Mouse (Mus musculus) midbrain, embryonic 15.5 days (tissue): Measurements from ENCODE around the gene Parg. TPM values are rescaled to one million over a fixed set of nuclear protein-coding genes. Genes with fewer than 3 reads are reported as not detected.
A peak's percentile ranks its signal among the peaks of the same experiment; 100 is the strongest.
"Not testable (repeated sequence)": the region's sequence is repeated elsewhere in the genome, so short reads cannot be mapped to it uniquely, and the experiment has no call there.

ENCODE experiments used
- ATAC-seq: fragments of 200-750 bp; cut with Nextera tagmentation; replicated peaks from 2 replicates; pipeline ENCODE4 v1.8.0; 2017; ENCODE audit warnings: moderate TSS enrichment
- H3K27ac ChIP-seq: fragments of 300-500 bp; sonication (generic); 2 replicates; pipeline ENCODE4 v1.5.1; 2015; ENCODE audit warnings: mild to moderate bottlenecking, inconsistent platforms
- H3K27me3 ChIP-seq: fragments of 300-500 bp; sonication (generic); replicated peaks from 2 replicates; pipeline ENCODE4 v1.6.1; 2015; ENCODE audit warnings: inconsistent platforms
- H3K36me3 ChIP-seq: fragments of 300-500 bp; sonication (generic); replicated peaks from 2 replicates; pipeline ENCODE4 v1.6.1; 2015; ENCODE audit warnings: inconsistent platforms
- H3K4me1 ChIP-seq: fragments of 300-500 bp; sonication (generic); 2 replicates; pipeline ENCODE4 v1.6.1; 2015; ENCODE audit warnings: inconsistent platforms
- H3K4me2 ChIP-seq: fragments of 300-500 bp; sonication (generic); 2 replicates; pipeline ENCODE4 v1.6.1; 2015; ENCODE audit warnings: inconsistent platforms, mild to moderate bottlenecking, moderate library complexity
- H3K4me3 ChIP-seq: fragments of 300-500 bp; sonication (generic); 2 replicates; pipeline ENCODE4 v1.5.1; 2015; ENCODE audit warnings: mild to moderate bottlenecking, inconsistent platforms
- H3K9ac ChIP-seq: fragments of 300-500 bp; sonication (generic); 2 replicates; pipeline ENCODE4 v1.6.1; 2015; ENCODE audit warnings: mild to moderate bottlenecking, inconsistent platforms
- H3K9me3 ChIP-seq: fragments of 300-500 bp; sonication (generic); 2 replicates; pipeline ENCODE4 v1.6.1; 2016; ENCODE audit warnings: inconsistent platforms
- WGBS: fragments of 180-500 bp; shearing (Covaris S2); methylation state at CpG from one replicate; pipeline ENCODE4 v1.1.7; 2015; ENCODE audit warnings: mixed read lengths; 5-methylcytosine and 5-hydroxymethylcytosine counted together
- polyA plus RNA-seq: library from polyadenylated mRNA; unstranded; fragments of >200 nt; fragmentation: Nextera tagmentation; extraction: Ambion mirVana; gene quantifications from 2 replicates; pipeline ENCODE4 v1.2.1, GENCODE M21; 2015

Gene Parg
- polyA plus RNA-seq, 1 experiment from 2014 or later = 35.8 TPM

DNA sequence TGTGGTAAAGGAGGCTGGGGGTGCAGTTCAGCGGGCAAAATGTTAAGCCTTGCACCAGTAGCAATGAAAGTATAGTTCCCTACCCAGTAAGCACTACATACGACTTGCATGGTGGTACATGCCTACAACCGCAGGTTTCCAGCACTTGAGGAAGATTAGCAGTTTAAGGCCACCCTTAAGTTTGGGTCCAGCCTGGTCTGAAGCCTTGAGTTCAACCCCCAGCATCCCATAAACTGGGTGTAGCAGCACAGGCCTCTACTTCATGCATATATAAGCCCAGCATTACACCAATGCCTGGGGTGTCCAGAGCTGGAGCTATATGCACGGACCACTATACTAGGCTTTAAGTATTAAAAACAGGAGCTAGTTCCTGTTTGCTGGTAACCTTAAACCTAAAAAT lies 17.9 kb upstream of the Parg start:
- WGBS = 93% methylated on average over 4 of the region's 4 CpGs
- Histone ChIP-seq H3K4me2 (no peak overlapping the region), H3K4me3 (no peak overlapping the region), H3K4me1 (no peaks in the 10 kb centered on the region), H3K36me3 (peaks cover 63% of the 10 kb centered on the region), H3K9ac (no peak overlapping the region), H3K9me3 (no peaks in the 10 kb centered on the region), H3K27me3 (no peaks in the 10 kb centered on the region), H3K27ac (no peak overlapping the region)
- no peak for ATAC-seq

DNA sequence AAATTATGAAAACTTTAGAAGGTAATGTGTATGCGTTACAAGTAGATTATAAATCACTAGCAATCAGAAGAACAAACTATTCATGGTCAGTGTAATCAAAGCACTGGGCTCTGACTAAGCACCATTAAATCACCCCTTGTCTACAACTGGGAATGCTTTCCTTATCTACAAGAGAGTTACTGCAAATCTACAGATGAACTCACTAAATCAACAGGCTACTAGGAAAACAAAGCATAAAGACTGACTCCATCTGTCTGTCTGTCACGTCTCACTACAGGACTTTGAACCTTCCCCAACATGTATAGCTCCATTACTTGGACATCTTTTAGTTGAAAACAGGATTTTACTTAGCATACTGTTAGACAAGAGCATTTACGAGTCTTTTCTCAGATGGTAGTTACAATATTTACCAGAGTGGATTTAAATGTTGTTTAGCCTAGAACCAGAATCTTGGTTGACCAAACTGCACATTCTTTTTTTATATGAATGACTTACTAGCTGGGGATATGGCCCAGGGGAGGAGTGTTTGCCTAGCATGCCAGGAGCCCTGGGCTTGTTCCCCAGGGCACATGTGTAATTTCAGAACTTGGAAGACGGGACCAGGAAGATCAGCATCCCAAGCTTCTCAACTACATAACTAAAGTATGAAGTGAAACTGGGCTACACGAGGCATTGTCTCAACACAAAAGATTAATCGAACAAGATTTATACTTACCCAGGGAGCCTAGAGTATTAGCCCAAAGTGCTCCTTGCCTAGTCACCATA lies 10.9 kb upstream of the Parg start:
- Histone ChIP-seq H3K4me2 (no peak overlapping the region), H3K27ac (no peak overlapping the region), H3K36me3 (peaks cover 47% of the 10 kb centered on the region), H3K27me3 (no peaks in the 10 kb centered on the region), H3K4me3 (no peak overlapping the region), H3K4me1 (no peaks in the 10 kb centered on the region), H3K9ac (no peak overlapping the region), H3K9me3 (no peaks in the 10 kb centered on the region)
- ATAC-seq = no peak
- 94% methylated on average over 6 of the region's 6 CpGs for WGBS

DNA sequence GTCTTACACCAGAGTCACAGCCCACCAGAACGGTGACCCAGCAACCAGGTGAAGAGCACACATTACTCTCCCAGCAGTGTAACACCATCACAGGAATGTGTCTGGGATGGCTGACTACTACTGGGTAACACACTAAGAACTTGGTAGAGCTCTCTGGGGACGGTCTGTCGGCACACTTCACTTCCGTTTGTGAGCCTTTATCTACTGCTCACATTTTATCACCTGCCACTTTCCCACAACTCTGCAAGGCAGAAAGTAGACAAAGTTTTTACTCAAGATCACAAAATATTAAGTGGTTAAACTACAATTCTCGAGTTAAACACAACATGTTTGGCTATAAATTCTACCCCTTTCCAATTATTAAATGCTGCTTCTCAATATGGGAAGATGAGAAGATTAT lies 9.8 kb upstream of the Parg start:
- 96% methylated on average over 5 of the region's 5 CpGs for WGBS
- H3K27me3 ChIP-seq = no peaks in the 10 kb centered on the region
- no peaks in the 10 kb centered on the region for H3K4me1 ChIP-seq
- peaks cover 42% of the 10 kb centered on the region for H3K36me3 ChIP-seq
- H3K27ac ChIP-seq = no peak overlapping the region
- H3K4me2 ChIP-seq = no peak overlapping the region
- ATAC-seq = no peak
- H3K4me3 ChIP-seq = no peak overlapping the region
- no peaks in the 10 kb centered on the region for H3K9me3 ChIP-seq
- H3K9ac ChIP-seq = no peak overlapping the region

DNA sequence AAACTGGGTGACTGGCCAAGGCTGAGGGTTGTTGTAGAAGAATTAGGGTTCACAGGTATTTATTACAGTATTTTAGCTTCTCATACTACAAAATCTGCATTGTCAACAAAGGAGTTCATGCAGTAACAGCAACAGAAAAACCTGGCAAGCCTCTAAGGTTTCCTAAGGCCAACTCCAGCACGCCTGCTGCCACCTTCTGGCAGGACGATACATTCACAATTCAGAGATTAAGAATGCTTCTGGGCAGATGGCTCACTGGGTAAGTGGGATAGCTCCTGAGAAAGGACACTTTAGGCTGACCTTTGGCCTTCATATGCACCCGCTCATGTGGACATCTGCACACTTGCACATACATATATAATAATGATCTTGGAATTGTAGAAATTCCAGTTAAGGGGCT lies 9.3 kb upstream of the Parg start:
- H3K36me3 ChIP-seq = peaks cover 40% of the 10 kb centered on the region
- H3K27ac ChIP-seq = no peak overlapping the region
- no peak overlapping the region for H3K4me2 ChIP-seq
- H3K9ac ChIP-seq = no peak overlapping the region
- 49% methylated on average over 3 of the region's 3 CpGs for WGBS
- no peaks in the 10 kb centered on the region for H3K4me1 ChIP-seq
- H3K27me3 ChIP-seq = no peaks in the 10 kb centered on the region
- ATAC-seq = no peak
- no peak overlapping the region for H3K4me3 ChIP-seq
- no peaks in the 10 kb centered on the region for H3K9me3 ChIP-seq

DNA sequence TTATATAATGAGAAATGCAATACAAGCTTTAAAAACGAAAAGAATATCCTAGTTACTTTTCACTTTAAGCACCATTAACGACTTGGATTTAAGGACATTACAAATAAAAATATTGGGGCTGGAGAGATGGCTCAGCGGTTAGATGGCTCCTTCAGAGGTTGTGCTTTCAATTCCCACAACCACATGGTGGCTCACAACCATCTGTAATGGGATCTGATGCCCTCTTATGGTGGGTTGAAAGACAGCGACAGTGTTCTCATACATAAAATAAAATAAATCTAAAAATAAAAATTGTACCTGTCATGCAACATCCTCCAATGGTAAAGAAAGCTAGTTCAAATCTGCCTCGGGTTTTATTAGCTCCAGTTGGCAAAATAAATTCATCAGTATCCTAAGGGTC lies 8.2 kb upstream of the Parg start:
- not testable (repeated sequence) for ATAC-seq, H3K4me3 ChIP-seq, H3K9me3 ChIP-seq, H3K27ac ChIP-seq, H3K9ac ChIP-seq, H3K4me1 ChIP-seq, H3K4me2 ChIP-seq, H3K27me3 ChIP-seq
- H3K36me3 ChIP-seq = peaks cover 36% of the 10 kb centered on the region
- 87% methylated on average over 5 of the region's 5 CpGs for WGBS

DNA sequence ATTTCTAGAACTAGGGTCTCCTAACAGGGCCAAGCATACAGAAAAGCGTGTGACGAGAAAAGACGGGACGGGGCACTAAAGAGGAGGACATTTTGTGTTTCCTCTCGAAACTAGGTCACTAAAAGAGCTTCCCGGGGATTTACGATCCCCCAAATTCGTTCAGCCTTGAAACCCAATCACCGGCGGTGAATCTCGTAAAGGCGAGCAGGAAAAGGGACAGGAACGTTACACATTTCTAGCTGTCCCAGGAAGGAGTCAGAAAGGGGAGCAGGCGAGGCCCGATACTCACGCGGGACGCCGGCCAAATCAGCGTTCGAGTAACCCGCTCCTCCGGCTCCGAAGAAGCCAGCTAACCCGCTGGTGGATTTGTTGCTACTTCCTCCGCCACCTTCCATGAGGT lies 395 bp upstream of the Parg start:
- H3K4me1 ChIP-seq = peaks cover 29% of the 10 kb centered on the region
- WGBS = 0% methylated on average over 26 of the region's 26 CpGs
- peak overlapping the region; percentile 90 for H3K4me2 ChIP-seq
- no peaks in the 10 kb centered on the region for H3K27me3 ChIP-seq
- no peaks in the 10 kb centered on the region for H3K9me3 ChIP-seq
- H3K27ac ChIP-seq = peak overlapping the region; percentile 58
- H3K4me3 ChIP-seq = peak overlapping the region; percentile 91
- ATAC-seq = peak; percentile 35; the same call in 1 of the 2 replicates
- peaks cover 13% of the 10 kb centered on the region for H3K36me3 ChIP-seq
- H3K9ac ChIP-seq = peak overlapping the region; percentile 82

DNA sequence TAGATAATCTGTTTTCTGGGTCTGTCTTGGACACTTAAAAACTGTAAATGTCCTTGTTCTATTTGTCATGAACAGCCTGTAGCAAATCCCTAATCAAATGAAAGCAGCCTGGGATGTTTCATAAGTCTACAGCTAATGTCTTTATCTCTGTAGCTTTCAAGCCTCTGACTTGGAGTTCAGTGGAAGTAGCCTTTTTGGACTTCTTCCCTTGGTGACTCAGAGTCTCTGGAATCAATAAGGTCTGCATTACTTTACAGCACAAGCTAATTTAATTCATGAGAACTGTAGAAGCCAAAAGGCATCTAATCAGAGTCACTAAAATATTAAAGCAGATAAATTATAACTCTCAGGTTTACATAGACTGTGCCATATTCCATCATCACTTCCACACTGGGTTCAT lies 24.9 kb downstream of the Parg start:
- Histone ChIP-seq H3K9ac (no peak overlapping the region), H3K27ac (no peak overlapping the region), H3K9me3 (no peaks in the 10 kb centered on the region), H3K27me3 (no peaks in the 10 kb centered on the region), H3K4me1 (no peaks in the 10 kb centered on the region), H3K4me2 (no peak overlapping the region), H3K36me3 (0 out of 2 replicates have a peak, but pooled peaks cover under 1% of the 10 kb centered on the region), H3K4me3 (no peak overlapping the region)
- no peak for ATAC-seq

DNA sequence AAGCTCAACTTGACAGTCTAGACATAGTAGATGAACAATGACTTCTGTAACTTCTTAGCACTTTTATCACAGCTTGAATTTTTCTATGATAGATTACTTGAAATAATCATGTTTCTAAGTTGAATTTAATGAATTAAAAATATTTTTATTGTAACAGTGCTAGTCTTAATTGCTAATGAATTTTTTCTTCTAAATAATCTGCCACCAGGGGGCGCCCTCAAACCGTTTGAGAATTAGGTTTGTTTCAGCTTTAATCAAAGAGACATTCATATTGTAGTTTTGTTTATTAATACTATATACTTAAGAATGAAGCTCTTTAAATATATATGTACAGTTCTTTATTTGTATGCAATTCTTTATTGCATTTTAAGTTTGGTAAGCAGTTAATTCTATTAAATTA lies 27.2 kb downstream of the Parg start:
- H3K9ac ChIP-seq = no peak overlapping the region
- H3K36me3 ChIP-seq = 0 out of 2 replicates have a peak, but pooled peaks cover 3% of the 10 kb centered on the region
- under 1% methylated on average over 2 of the region's 2 CpGs for WGBS
- ATAC-seq = no peak
- no peak overlapping the region for H3K27ac ChIP-seq
- no peaks in the 10 kb centered on the region for H3K4me1 ChIP-seq
- H3K4me3 ChIP-seq = no peak overlapping the region
- H3K4me2 ChIP-seq = no peak overlapping the region
- no peaks in the 10 kb centered on the region for H3K9me3 ChIP-seq
- no peaks in the 10 kb centered on the region for H3K27me3 ChIP-seq

DNA sequence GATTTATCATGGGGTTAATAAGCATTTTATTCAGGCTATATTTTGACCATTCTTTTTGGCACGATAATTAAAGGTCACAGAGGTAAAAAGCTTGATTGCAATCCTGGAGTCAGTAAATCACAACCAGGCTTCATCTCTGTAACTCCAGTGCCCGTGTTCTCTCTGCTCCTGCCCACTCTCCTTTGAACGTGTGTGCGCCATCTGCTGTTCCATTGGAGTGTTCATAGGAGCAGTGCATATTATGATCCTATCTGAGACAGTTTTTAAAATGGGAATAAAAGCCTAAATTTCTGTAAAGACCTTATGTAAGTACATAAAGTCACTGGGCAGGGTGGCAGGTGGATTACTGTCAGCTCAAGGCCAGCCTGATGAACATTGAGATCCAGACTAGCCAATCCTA lies 40.7 kb downstream of the Parg start:
- no peak overlapping the region for H3K4me2 ChIP-seq
- no peaks in the 10 kb centered on the region for H3K27me3 ChIP-seq
- no peaks in the 10 kb centered on the region for H3K9me3 ChIP-seq
- H3K4me1 ChIP-seq = no peaks in the 10 kb centered on the region
- no peak overlapping the region for H3K27ac ChIP-seq
- H3K9ac ChIP-seq = no peak overlapping the region
- H3K4me3 ChIP-seq = no peak overlapping the region
- no peak for ATAC-seq
- WGBS = 86% methylated on average over 4 of the region's 4 CpGs
- peaks cover 5% of the 10 kb centered on the region; the same call in 1 of the 2 replicates for H3K36me3 ChIP-seq

DNA sequence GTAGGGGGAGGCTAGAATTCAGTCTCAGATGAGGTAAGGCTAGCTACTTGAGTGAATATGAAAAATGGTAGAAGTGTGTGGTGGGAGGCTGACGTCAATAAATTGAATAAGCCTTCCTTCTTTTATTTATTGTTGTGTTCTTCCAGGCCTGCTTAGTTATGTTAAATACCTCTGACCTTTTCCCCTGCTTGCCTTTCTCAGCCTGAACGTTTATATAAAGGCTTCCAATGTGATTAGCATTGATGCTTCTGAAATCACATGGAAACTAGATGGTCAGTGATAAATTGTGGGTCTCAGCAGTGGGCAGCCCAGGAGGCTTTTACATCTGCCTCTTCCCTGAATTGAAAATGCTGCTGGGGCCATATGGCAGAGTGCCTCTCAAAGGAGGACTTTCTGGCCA lies 44.3 kb downstream of the Parg start:
- ATAC-seq = no peak
- no peak overlapping the region for H3K4me2 ChIP-seq
- H3K36me3 ChIP-seq = no peaks in the 10 kb centered on the region; the same call in 1 of the 2 replicates
- no peaks in the 10 kb centered on the region for H3K27me3 ChIP-seq
- WGBS = 16% methylated on average over 2 of the region's 2 CpGs
- H3K27ac ChIP-seq = no peak overlapping the region
- H3K9me3 ChIP-seq = no peaks in the 10 kb centered on the region
- no peak overlapping the region for H3K4me3 ChIP-seq
- no peak overlapping the region for H3K9ac ChIP-seq
- no peaks in the 10 kb centered on the region for H3K4me1 ChIP-seq

DNA sequence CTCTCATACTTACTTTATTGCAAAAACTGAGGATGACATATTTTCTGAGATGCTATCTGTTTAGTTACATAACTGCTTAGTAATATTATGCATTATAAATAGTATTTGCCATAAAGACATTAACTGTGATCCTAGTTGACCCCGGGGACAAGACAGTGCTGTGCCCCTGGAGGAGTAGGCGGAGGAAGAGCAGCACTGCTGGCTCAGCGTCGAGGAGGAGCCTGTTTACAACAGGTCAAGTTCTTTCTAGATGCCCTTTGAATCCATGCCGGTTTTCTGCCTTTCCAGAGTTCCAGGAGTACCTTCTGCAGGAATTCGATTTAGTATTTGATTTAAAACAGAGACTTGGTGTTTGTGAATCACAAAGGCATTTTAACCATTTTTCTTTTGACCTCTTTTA lies 47.9 kb downstream of the Parg start:
- Histone ChIP-seq H3K27me3 (no peaks in the 10 kb centered on the region), H3K9me3 (no peaks in the 10 kb centered on the region), H3K4me1 (no peaks in the 10 kb centered on the region), H3K36me3 (no peaks in the 10 kb centered on the region; the same call in 1 of the 2 replicates), H3K27ac (no peak overlapping the region), H3K9ac (no peak overlapping the region), H3K4me2 (no peak overlapping the region), H3K4me3 (no peak overlapping the region)
- 85% methylated on average over 6 of the region's 6 CpGs for WGBS
- no peak for ATAC-seq

DNA sequence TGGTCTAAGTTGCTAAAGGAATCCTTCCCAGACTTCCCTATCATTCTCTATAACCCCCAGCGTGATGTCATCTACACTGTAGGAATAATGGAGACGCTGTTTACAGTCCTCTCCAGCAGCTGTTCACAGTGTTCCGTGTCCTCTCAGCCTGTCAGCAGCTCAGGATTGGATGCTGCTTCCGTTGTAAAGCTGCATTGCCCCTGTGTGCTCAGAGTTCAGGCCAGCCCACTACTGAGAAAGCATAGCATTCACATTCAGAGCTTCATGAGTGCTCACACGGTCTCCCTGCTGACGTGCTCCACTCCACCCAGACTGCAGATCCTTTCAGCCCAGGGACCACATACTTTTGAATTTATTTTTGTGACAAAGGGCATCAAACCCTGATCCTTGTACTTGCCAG lies 59.1 kb downstream of the Parg start:
- Histone ChIP-seq H3K9me3 (no peaks in the 10 kb centered on the region), H3K4me3 (no peak overlapping the region), H3K4me2 (no peak overlapping the region), H3K27ac (no peak overlapping the region), H3K4me1 (no peaks in the 10 kb centered on the region), H3K9ac (no peak overlapping the region), H3K36me3 (peaks cover 10% of the 10 kb centered on the region; the same call in 1 of the 2 replicates), H3K27me3 (no peaks in the 10 kb centered on the region)
- 84% methylated on average over 6 of the region's 6 CpGs for WGBS
- ATAC-seq = no peak

DNA sequence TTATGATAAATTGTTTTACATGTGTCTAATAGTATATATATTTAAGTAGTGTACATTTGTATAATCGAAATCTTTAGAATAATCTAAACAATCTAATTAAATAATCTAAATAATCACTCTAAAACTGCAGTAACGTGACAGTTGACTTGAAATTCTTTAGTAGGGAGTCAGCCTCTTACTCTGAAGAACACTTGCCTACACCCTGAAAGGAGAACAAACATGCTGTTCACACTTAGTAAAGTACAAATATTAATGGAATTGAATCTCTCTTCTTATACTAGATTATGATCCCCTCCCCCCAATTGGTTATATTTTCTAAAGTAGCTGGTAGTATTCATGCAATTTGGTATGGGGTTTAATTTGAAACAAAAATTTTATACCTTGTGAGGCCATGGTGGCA lies 60.0 kb downstream of the Parg start:
- ATAC-seq = no peak
- H3K4me1 ChIP-seq = no peaks in the 10 kb centered on the region
- H3K27me3 ChIP-seq = no peaks in the 10 kb centered on the region
- peaks cover 10% of the 10 kb centered on the region; the same call in 1 of the 2 replicates for H3K36me3 ChIP-seq
- H3K4me3 ChIP-seq = no peak overlapping the region
- H3K9ac ChIP-seq = no peak overlapping the region
- H3K9me3 ChIP-seq = no peaks in the 10 kb centered on the region
- no peak overlapping the region for H3K27ac ChIP-seq
- no peak overlapping the region for H3K4me2 ChIP-seq
- WGBS = 86% methylated on average over 2 of the region's 2 CpGs
